Mouse (Mus musculus): ENCODE measurements around the gene Ddx25. TPM values are rescaled to one million over a fixed set of nuclear protein-coding genes. Genes with fewer than 3 reads are reported as not detected.

Ddx25 gene
- total and polyA plus RNA-seq, 2 experiments from 2014 or later: 24.1 to 28.5 TPM

- H3K4me1 ChIP-seq (ENCODE audit: insufficient read depth, low read length): peaks cover 3% of the 10 kb centered on the region
- H3K27me3 ChIP-seq (ENCODE audit: insufficient read depth, low read length): no peaks in the 10 kb centered on the region
- H3K36me3 ChIP-seq (ENCODE audit: insufficient read depth, low read length): no peaks in the 10 kb centered on the region
- H3K9ac ChIP-seq (replicated peaks; ENCODE audit: low read length, poor library complexity, severe bottlenecking): no peak overlapping the region
- H3K9me3 ChIP-seq (ENCODE audit: low read length): no peaks in the 10 kb centered on the region
- peak; percentile 53; the same call in 1 of the 2 replicates for ATAC-seq (ENCODE audit: low FRiP score)
- no peak overlapping the region; the same call in 1 of the 2 replicates for H3K4me2 ChIP-seq (ENCODE audit: low read depth, low read length, poor library complexity, severe bottlenecking)
- WGBS: 5% methylated on average over 5 of the region's 5 CpGs
- H3K4me3 ChIP-seq (ENCODE audit: low read depth, low read length): no peak overlapping the region
- no peak for TF ChIP-seq CTCF (IDR thresholded peaks at IDR 0.05)
- peak overlapping the region; percentile 53 for H3K27ac ChIP-seq (ENCODE audit: low read depth, low read length)
- peak; percentile 81 for DNase-seq (ENCODE audit: low spot score)
Observed at GRCm38 (mm10) chr9:35523541-35523940, 34.8 kb downstream of the Ddx25 start.

- Histone ChIP-seq H3K27me3 (ENCODE audit: insufficient read depth, low read length) (no peaks in the 10 kb centered on the region), H3K9ac (replicated peaks; ENCODE audit: low read length, poor library complexity, severe bottlenecking) (no peak overlapping the region), H3K4me2 (ENCODE audit: low read depth, low read length, poor library complexity, severe bottlenecking) (no peak overlapping the region), H3K36me3 (ENCODE audit: insufficient read depth, low read length) (no peaks in the 10 kb centered on the region), H3K27ac (ENCODE audit: low read depth, low read length) (peak overlapping the region; percentile 53; the same call in 1 of the 2 replicates), H3K4me1 (ENCODE audit: insufficient read depth, low read length) (peaks cover 3% of the 10 kb centered on the region), H3K4me3 (ENCODE audit: low read depth, low read length) (no peak overlapping the region), H3K9me3 (ENCODE audit: low read length) (no peaks in the 10 kb centered on the region)
- WGBS: 50% methylated on average over 1 of the region's 1 CpGs
- no peak for TF ChIP-seq CTCF (IDR thresholded peaks at IDR 0.05)
- ATAC-seq (ENCODE audit: low FRiP score): peak; percentile 17; the same call in 1 of the 2 replicates
- DNase-seq (ENCODE audit: low spot score): no peak
Observed at GRCm38 (mm10) chr9:35522821-35523515, 35.4 kb downstream of the Ddx25 start.

- 81% methylated on average over 2 of the region's 2 CpGs for WGBS
- Histone ChIP-seq H3K27me3 (ENCODE audit: insufficient read depth, low read length) (no peaks in the 10 kb centered on the region), H3K9me3 (ENCODE audit: low read length) (no peaks in the 10 kb centered on the region), H3K4me2 (ENCODE audit: low read depth, low read length, poor library complexity, severe bottlenecking) (no peak overlapping the region), H3K27ac (ENCODE audit: low read depth, low read length) (no peak overlapping the region), H3K4me1 (ENCODE audit: insufficient read depth, low read length) (peaks cover 3% of the 10 kb centered on the region), H3K4me3 (ENCODE audit: low read depth, low read length) (no peak overlapping the region), H3K9ac (replicated peaks; ENCODE audit: low read length, poor library complexity, severe bottlenecking) (no peak overlapping the region), H3K36me3 (ENCODE audit: insufficient read depth, low read length) (no peaks in the 10 kb centered on the region)
- ATAC-seq (ENCODE audit: low FRiP score) (no peak), DNase-seq (ENCODE audit: low spot score) (no peak)
- no peak for TF ChIP-seq CTCF (IDR thresholded peaks at IDR 0.05)
Observed at GRCm38 (mm10) chr9:35522241-35522640, 36.1 kb downstream of the Ddx25 start.

- no peak for ATAC-seq (ENCODE audit: low FRiP score)
- no peak for TF ChIP-seq CTCF (IDR thresholded peaks at IDR 0.05)
- WGBS: 86% methylated on average over 6 of the region's 6 CpGs
Observed at GRCm38 (mm10) chr9:35520631-35521348, 37.5 kb downstream of the Ddx25 start.

GRCm38 (mm10) chr9:35518169-35518568 lies 40.2 kb downstream of the Ddx25 start, which contains the start of gene Gm1113:
Gene Gm1113, minus strand, starts transcription at chr9:35518269.
- ATAC-seq (ENCODE audit: low FRiP score) (no peak), DNase-seq (ENCODE audit: low spot score) (no peak)
- no peak for TF ChIP-seq CTCF (IDR thresholded peaks at IDR 0.05)
- Histone ChIP-seq H3K27me3 (ENCODE audit: insufficient read depth, low read length) (no peaks in the 10 kb centered on the region), H3K9me3 (ENCODE audit: low read length) (no peaks in the 10 kb centered on the region), H3K36me3 (ENCODE audit: insufficient read depth, low read length) (no peaks in the 10 kb centered on the region), H3K4me1 (ENCODE audit: insufficient read depth, low read length) (no peaks in the 10 kb centered on the region), H3K27ac (ENCODE audit: low read depth, low read length) (no peak within 1 kb of the TSS), H3K9ac (replicated peaks; ENCODE audit: low read length, poor library complexity, severe bottlenecking) (no peak within 1 kb of the TSS), H3K4me2 (ENCODE audit: low read depth, low read length, poor library complexity, severe bottlenecking) (no peak within 1 kb of the TSS), H3K4me3 (ENCODE audit: low read depth, low read length) (no peak within 1 kb of the TSS)
- 76% methylated on average over 3 of the region's 3 CpGs for whole genome bisulfite sequencing

More at GRCm38 (mm10) chr9:35520631-35521348, 37.5 kb downstream of the Ddx25 start:
- Histone ChIP-seq H3K36me3 (ENCODE audit: insufficient read depth, low read length) (no peaks in the 10 kb centered on the region), H3K4me3 (ENCODE audit: low read depth, low read length) (no peak overlapping the region), H3K4me2 (ENCODE audit: low read depth, low read length, poor library complexity, severe bottlenecking) (no peak overlapping the region), H3K27ac (ENCODE audit: low read depth, low read length) (no peak overlapping the region), H3K27me3 (ENCODE audit: insufficient read depth, low read length) (no peaks in the 10 kb centered on the region), H3K9me3 (ENCODE audit: low read length) (no peaks in the 10 kb centered on the region), H3K9ac (replicated peaks; ENCODE audit: low read length, poor library complexity, severe bottlenecking) (no peak overlapping the region), H3K4me1 (ENCODE audit: insufficient read depth, low read length) (peaks cover 3% of the 10 kb centered on the region)
- no peak for DNase-seq (ENCODE audit: low spot score)

- Histone ChIP-seq H3K4me3 (ENCODE audit: low read depth, low read length) (no peak overlapping the region), H3K27ac (ENCODE audit: low read depth, low read length) (no peak overlapping the region), H3K4me1 (ENCODE audit: insufficient read depth, low read length) (no peaks in the 10 kb centered on the region), H3K36me3 (ENCODE audit: insufficient read depth, low read length) (no peaks in the 10 kb centered on the region), H3K9ac (replicated peaks; ENCODE audit: low read length, poor library complexity, severe bottlenecking) (no peak overlapping the region), H3K27me3 (ENCODE audit: insufficient read depth, low read length) (no peaks in the 10 kb centered on the region), H3K4me2 (ENCODE audit: low read depth, low read length, poor library complexity, severe bottlenecking) (no peak overlapping the region), H3K9me3 (ENCODE audit: low read length) (no peaks in the 10 kb centered on the region)
- no peak for DNase-seq (ENCODE audit: low spot score)
- ATAC-seq (ENCODE audit: low FRiP score): no peak
- 94% methylated on average over 16 of the region's 16 CpGs for WGBS
- TF ChIP-seq CTCF (IDR thresholded peaks at IDR 0.05): no peak
Observed at GRCm38 (mm10) chr9:35516711-35517110, 41.6 kb downstream of the Ddx25 start.
